Mouse (Mus musculus) embryo, embryonic 11.5 days (tissue): ENCODE measurements around the gene Hnrnpab.
"Not testable (repeated sequence)": the region's sequence is repeated elsewhere in the genome, so short reads cannot be mapped to it uniquely, and the experiment has no call there.

Source experiments
- DNase-seq: peaks from one replicate; pipeline ENCODE4 v3.0.0-alpha.2; 2012; ENCODE audit warnings: low read depth, low spot score

Gene Hnrnpab

GRCm38 (mm10) chr11:51635127-51635524 is 28.5 kb upstream of the Hnrnpab start:
- DNase-seq: no peak

- no peak for DNase-seq
Observed at GRCm38 (mm10) chr11:51633721-51634120, 27.1 kb upstream of the Hnrnpab start.

GRCm38 (mm10) chr11:51633200-51633599 is 26.6 kb upstream of the Hnrnpab start:
- not testable (repeated sequence) for DNase-seq

GRCm38 (mm10) chr11:51632130-51632753 is 25.6 kb upstream of the Hnrnpab start:
- DNase-seq: no peak

- no peak for DNase-seq
Observed at GRCm38 (mm10) chr11:51629651-51630314, 23.1 kb upstream of the Hnrnpab start.

GRCm38 (mm10) chr11:51627907-51628306 is 21.3 kb upstream of the Hnrnpab start:
- no peak for DNase-seq

GRCm38 (mm10) chr11:51627425-51627824 is 20.8 kb upstream of the Hnrnpab start:
- DNase-seq: no peak

- no peak for DNase-seq
Observed at GRCm38 (mm10) chr11:51625187-51625820, 18.7 kb upstream of the Hnrnpab start.

GRCm38 (mm10) chr11:51622971-51623491 is 16.4 kb upstream of the Hnrnpab start:
- no peak for DNase-seq

- no peak for DNase-seq
Observed at GRCm38 (mm10) chr11:51621776-51622175, 15.1 kb upstream of the Hnrnpab start.

- no peak for DNase-seq
Observed at GRCm38 (mm10) chr11:51620084-51620483, 13.4 kb upstream of the Hnrnpab start.

GRCm38 (mm10) chr11:51619409-51620060 is 12.9 kb upstream of the Hnrnpab start, which contains the start of gene Nhp2:
Gene Nhp2, plus strand, starts transcription at chr11:51619735.
- DNase-seq: peak; percentile 93

GRCm38 (mm10) chr11:51618894-51619408 is 12.3 kb upstream of the Hnrnpab start:
- no peak for DNase-seq

- peak; percentile 43 for DNase-seq
Observed at GRCm38 (mm10) chr11:51617693-51618092, 11.0 kb upstream of the Hnrnpab start.

GRCm38 (mm10) chr11:51616113-51616512 is 9.5 kb upstream of the Hnrnpab start:
- not testable (repeated sequence) for DNase-seq

- peak; percentile 53 for DNase-seq
Observed at GRCm38 (mm10) chr11:51615601-51616000, 9.0 kb upstream of the Hnrnpab start.

- DNase-seq: no peak
Observed at GRCm38 (mm10) chr11:51615129-51615528, 8.5 kb upstream of the Hnrnpab start.

GRCm38 (mm10) chr11:51614256-51614655 is 7.6 kb upstream of the Hnrnpab start:
- DNase-seq: no peak

GRCm38 (mm10) chr11:51609940-51610339 is 3.3 kb upstream of the Hnrnpab start:
- DNase-seq: not testable (repeated sequence)

GRCm38 (mm10) chr11:51609266-51609909 is 2.7 kb upstream of the Hnrnpab start:
- DNase-seq: no peak

GRCm38 (mm10) chr11:51607096-51607738 is 570 bp upstream of the Hnrnpab start:
- DNase-seq: no peak
